21 mouse cellular contexts compared by ENCODE assay signal in the genomic region with DNA sequence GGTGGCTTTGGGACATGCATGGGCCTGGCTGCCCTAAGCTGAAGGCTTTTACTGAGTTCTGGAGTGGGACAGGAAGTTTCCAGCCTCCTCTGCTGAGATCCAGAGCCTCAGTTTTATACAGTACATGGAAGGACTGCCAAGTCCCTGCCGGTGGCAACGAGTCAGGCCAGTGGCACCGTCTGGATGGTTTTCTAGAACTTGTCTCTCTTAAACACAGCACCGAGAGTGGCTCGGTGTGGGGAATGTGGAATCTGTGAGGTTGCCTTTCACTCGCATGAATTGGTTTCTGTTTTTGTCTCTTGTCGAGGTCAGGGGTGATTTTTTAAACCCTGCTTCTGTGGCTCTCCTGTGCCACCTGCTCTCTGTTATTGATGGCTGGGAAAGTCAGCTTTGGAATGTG. TPM values are rescaled to one million over a fixed set of nuclear protein-coding genes. Genes with fewer than 3 reads are reported as not detected.
A peak's percentile ranks its signal among the peaks of the same experiment; 100 is the strongest.
DNase-seq lines count a peak whose midpoint lies in the region; ATAC-seq lines count a peak whose summit lies in the region.
"Had no signal": no experiment of that assay in that cellular context is flagged by ENCODE, and none has a peak within 500 bp of the region (broad histone marks: within the 10 kb centered on the region; RNA-seq: fewer than 3 reads in every experiment).

No protein-coding gene starts in this region.

- no peak overlapping the region for H3K27ac ChIP-seq in hindbrain, embryonic 16.5 days (ENCODE audit: low read depth, low read length)
- no peak overlapping the region for H3K27ac ChIP-seq in hindbrain, embryonic 14.5 days
- H3K27ac ChIP-seq in neural tube, embryonic 15.5 days (replicated peaks) = no peak overlapping the region
- H3K27ac ChIP-seq: forebrain, embryonic 10.5 days; heart, embryonic 10.5 days; hindbrain, embryonic 10.5 days; limb, embryonic 12.5 days; liver, embryonic 12.5 days; midbrain, embryonic 12.5 days had no signal

- no peak for ATAC-seq in hindbrain, embryonic 16.5 days
- ATAC-seq in hindbrain, embryonic 14.5 days (ENCODE audit: low FRiP score) = no peak
- no peak for ATAC-seq in neural tube, embryonic 15.5 days (ENCODE audit: low FRiP score)
- ATAC-seq: forebrain, postnatal 0 days; liver, embryonic 12.5 days had no signal

- H3K9ac ChIP-seq in hindbrain, embryonic 16.5 days (ENCODE audit: low read depth, low read length) = no peak overlapping the region
- H3K9ac ChIP-seq in hindbrain, embryonic 14.5 days = no peak overlapping the region
- no peak overlapping the region for H3K9ac ChIP-seq in neural tube, embryonic 15.5 days (replicated peaks)
- H3K9ac ChIP-seq: forebrain, postnatal 0 days; limb, embryonic 12.5 days; liver, embryonic 12.5 days; lung, embryonic 14.5 days; midbrain, embryonic 12.5 days had no signal

- WGBS in hindbrain, embryonic 16.5 days = 38% methylated on average over 7 of the region's 7 CpGs
- WGBS in hindbrain, embryonic 14.5 days = 46% methylated on average over 7 of the region's 7 CpGs
- 44% methylated on average over 7 of the region's 7 CpGs for WGBS in neural tube, embryonic 15.5 days

- H3K4me3 ChIP-seq in hindbrain, embryonic 16.5 days (ENCODE audit: low read length) = no peak overlapping the region
- no peak overlapping the region for H3K4me3 ChIP-seq in hindbrain, embryonic 14.5 days (replicated peaks; ENCODE audit: low read length)
- H3K4me3 ChIP-seq in neural tube, embryonic 15.5 days (replicated peaks) = no peak overlapping the region
- H3K4me3 ChIP-seq: forebrain, embryonic 10.5 days; heart, embryonic 10.5 days; hindbrain, embryonic 10.5 days; limb, embryonic 12.5 days; liver, embryonic 12.5 days; midbrain, embryonic 12.5 days had no signal

- H3K4me1 ChIP-seq in hindbrain, embryonic 16.5 days (ENCODE audit: control insufficient read depth, insufficient read depth, low read depth, low read length) = peaks cover 26% of the 10 kb centered on the region
- H3K4me1 ChIP-seq in hindbrain, embryonic 14.5 days (replicated peaks; ENCODE audit: control insufficient read depth, insufficient read depth, low read length) = peaks cover 12% of the 10 kb centered on the region
- peaks cover 39% of the 10 kb centered on the region for H3K4me1 ChIP-seq in neural tube, embryonic 15.5 days

- H3K36me3 ChIP-seq in hindbrain, embryonic 16.5 days (ENCODE audit: control insufficient read depth, insufficient read depth, low read length) = no peaks in the 10 kb centered on the region
- H3K36me3 ChIP-seq in hindbrain, embryonic 14.5 days (replicated peaks; ENCODE audit: control insufficient read depth, insufficient read depth) = no peaks in the 10 kb centered on the region
- H3K36me3 ChIP-seq in neural tube, embryonic 15.5 days = peaks cover 3% of the 10 kb centered on the region; the same call in 1 of the 2 replicates
- H3K36me3 ChIP-seq: forebrain, embryonic 10.5 days; heart, embryonic 10.5 days; hindbrain, embryonic 10.5 days; limb, embryonic 12.5 days; liver, embryonic 12.5 days; midbrain, embryonic 12.5 days had no signal

- peak overlapping the region; percentile 24; the same call in 1 of the 2 replicates for H3K4me2 ChIP-seq in hindbrain, embryonic 16.5 days (ENCODE audit: low read length)
- no peak overlapping the region for H3K4me2 ChIP-seq in hindbrain, embryonic 14.5 days (replicated peaks)
- peak overlapping the region; percentile 89 for H3K4me2 ChIP-seq in neural tube, embryonic 15.5 days
- H3K4me2 ChIP-seq: limb, embryonic 12.5 days; liver, embryonic 12.5 days; lung, embryonic 14.5 days; midbrain, embryonic 12.5 days had no signal

- no peaks in the 10 kb centered on the region for H3K9me3 ChIP-seq in hindbrain, embryonic 16.5 days (ENCODE audit: control insufficient read depth, low read length)
- H3K9me3 ChIP-seq in hindbrain, embryonic 14.5 days (ENCODE audit: control insufficient read depth, low read length) = no peaks in the 10 kb centered on the region
- H3K9me3 ChIP-seq in neural tube, embryonic 15.5 days (replicated peaks) = no peaks in the 10 kb centered on the region
- H3K9me3 ChIP-seq: forebrain, embryonic 10.5 days; heart, embryonic 10.5 days; hindbrain, embryonic 10.5 days; limb, embryonic 12.5 days; liver, embryonic 12.5 days; midbrain, embryonic 12.5 days had no signal

- H3K27me3 ChIP-seq in hindbrain, embryonic 16.5 days (replicated peaks; ENCODE audit: control insufficient read depth, insufficient read depth, low read length) = no peaks in the 10 kb centered on the region
- peaks cover 16% of the 10 kb centered on the region; the same call in 1 of the 2 replicates for H3K27me3 ChIP-seq in hindbrain, embryonic 14.5 days (ENCODE audit: control insufficient read depth, insufficient read depth, low read length)
- no peaks in the 10 kb centered on the region for H3K27me3 ChIP-seq in neural tube, embryonic 15.5 days (replicated peaks)

- DNase-seq in hindbrain, embryonic 14.5 days (ENCODE audit: low spot score) = no peak
- DNase-seq in neural tube, embryonic 10.5 days (ENCODE audit: extremely low spot score, low spot score) = no peak
- peak; percentile 69 to 75 for DNase-seq in cerebellum, adult 18-20 months
- DNase-seq in cerebellum, postnatal 25 days = peak; percentile 71 to 75
- no peak for DNase-seq in retina, embryonic 14.5 days (ENCODE audit: low spot score)
- no peak for DNase-seq in adrenal gland, adult 8-10 months
- DNase-seq: adrenal gland, postnatal 36 days; forebrain, postnatal 0 days; kidney, adult 8-10 months; kidney, postnatal 14 days; lung, embryonic 14.5 days; lung, postnatal 4 days; spleen, adult 18-20 months had no signal

RNA-seq across cellular contexts. Expression of a gene that starts 3.6 kb away (rescaled TPM):
- 127 and 139 TPM in 2 replicates for polyA plus RNA-seq in hindbrain, embryonic 16.5 days (2015; fragmentation: Nextera tagmentation; extraction: Ambion mirVana)
- polyA plus RNA-seq in hindbrain, embryonic 14.5 days (2014; fragmentation: Nextera tagmentation; extraction: Ambion mirVana) = 135 and 149 TPM in 2 replicates
- polyA plus RNA-seq in neural tube, embryonic 15.5 days (2015; fragmentation: Nextera tagmentation; extraction: Ambion mirVana) = 134 and 150 TPM in 2 replicates
- 10 to 100 TPM; 15.1 to 28.3 (median 21.8) TPM for total RNA-seq in adrenal gland, adult 8-10 months (2022)

Comparison
In these comparisons a context has a peak if more than half of its experiments do, and no peak if none do; other contexts are left out.
1. DNase-seq: peak in cerebellum, adult 18-20 months (2 of 2) and cerebellum, postnatal 25 days (2 of 2); none in hindbrain, embryonic 14.5 days (single experiment), neural tube, embryonic 10.5 days (single experiment), retina, embryonic 14.5 days (single experiment) and adrenal gland, adult 8-10 months (single experiment).